Mouse (Mus musculus) bone marrow macrophage, adult 2 months (primary cell): Measurements from ENCODE around the gene Trove2.

Source experiments
- CTCF ChIP-seq: IDR thresholded peaks from 2 replicates; pipeline ENCODE4 v1.5.1; 2012; ENCODE audit warnings: low read depth, mild to moderate bottlenecking, low read length, moderate library complexity
- POLR2A ChIP-seq: IDR thresholded peaks from 2 replicates; pipeline ENCODE4 v1.6.1; 2012; ENCODE audit warnings: mild to moderate bottlenecking, low read depth, low read length, borderline replicate concordance

DNA sequence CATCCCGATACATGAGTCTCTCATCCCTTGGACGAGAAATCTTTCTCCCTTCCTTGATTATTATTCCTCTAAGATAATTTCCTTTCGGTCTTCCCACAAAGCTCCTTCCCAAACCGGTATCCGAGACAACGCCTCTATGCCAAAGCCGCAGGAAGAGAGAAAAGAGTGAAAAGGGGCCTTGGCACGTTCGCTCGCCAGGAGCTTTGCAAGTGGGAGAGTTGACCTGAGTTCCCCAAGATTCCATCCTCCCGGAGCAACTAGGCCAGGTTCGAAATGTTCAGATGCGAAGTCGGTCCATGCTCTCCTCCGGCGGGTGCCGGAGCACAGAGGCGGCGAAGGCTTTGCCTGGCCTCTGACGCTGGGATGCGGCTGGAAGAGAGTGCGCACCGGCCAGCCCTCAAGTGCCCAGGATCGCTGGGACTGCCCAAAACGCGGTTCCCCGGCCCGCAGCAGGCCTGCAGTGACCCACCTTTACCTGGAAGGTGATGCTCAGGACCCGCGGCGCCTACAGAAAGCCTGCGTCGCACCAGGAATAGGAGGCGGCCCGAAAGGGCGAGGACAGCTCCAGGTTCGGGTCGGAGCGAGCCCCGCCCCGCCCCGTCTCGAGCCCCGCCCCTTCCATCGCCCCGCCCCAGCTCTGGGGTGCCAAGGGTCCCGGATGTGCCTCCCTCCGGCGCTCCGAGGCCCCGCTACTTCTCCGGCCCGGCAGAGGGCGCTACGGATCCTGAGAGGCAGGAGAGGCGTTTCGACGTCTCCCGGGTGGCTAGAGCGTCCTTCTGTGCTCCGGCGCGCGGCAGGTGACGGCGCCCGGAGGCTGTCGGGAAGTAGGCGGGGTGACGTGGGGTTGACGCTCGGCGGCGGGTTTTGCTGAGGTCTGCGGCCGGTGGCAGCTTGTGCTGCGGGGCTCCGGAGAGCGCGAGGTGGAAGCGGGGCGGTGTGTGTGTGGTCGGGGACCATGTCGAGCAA is at the start of gene Trove2, which contains the start of gene Uchl5:
- TF ChIP-seq POLR2A = no peak
- TF ChIP-seq CTCF = no peak; the same call in 1 of the 2 replicates
